Mouse (Mus musculus): ENCODE measurements at regions not wholly inside any gene's neighbourhood (a gene's known extent, or its start where the extent isn't known, plus 50 kb on each side); places are given as distances from the start of the nearest gene placed in this dataset.

- peak; percentile 17 for DNase-seq (ENCODE audit: low spot score)
- Histone ChIP-seq H3K4me3 (no peak overlapping the region), H3K27me3 (ENCODE audit: low read depth, poor library complexity, severe bottlenecking) (no peaks in the 10 kb centered on the region), H3K9me3 (replicated peaks) (no peaks in the 10 kb centered on the region), H3K36me3 (no peaks in the 10 kb centered on the region), H3K4me1 (peaks cover 9% of the 10 kb centered on the region), H3K27ac (replicated peaks) (peak overlapping the region; percentile 63)
- 11% methylated on average over 7 of the region's 7 CpGs for WGBS
Measured at GRCm38 (mm10) chr13:70019999-70020838, 218.0 kb downstream of the Med10 start.

GRCm38 (mm10) chr13:70033249-70033648, 231.1 kb downstream of the Med10 start:
- Histone ChIP-seq H3K27ac (replicated peaks) (no peak overlapping the region), H3K27me3 (ENCODE audit: low read depth, poor library complexity, severe bottlenecking) (no peaks in the 10 kb centered on the region)
- 82% methylated on average over 6 of the region's 6 CpGs for WGBS

GRCm38 (mm10) chr13:70033763-70034162, 231.6 kb downstream of the Med10 start:
- Histone ChIP-seq H3K4me3 (no peak overlapping the region), H3K4me1 (peaks cover 10% of the 10 kb centered on the region; the same call in 1 of the 2 replicates), H3K36me3 (no peaks in the 10 kb centered on the region), H3K27ac (replicated peaks) (no peak overlapping the region), H3K9me3 (replicated peaks) (no peaks in the 10 kb centered on the region), H3K27me3 (ENCODE audit: low read depth, poor library complexity, severe bottlenecking) (no peaks in the 10 kb centered on the region)
- WGBS = 72% methylated on average over 4 of the region's 4 CpGs
- DNase-seq (ENCODE audit: low spot score) = no peak

More at GRCm38 (mm10) chr13:70033249-70033648, 231.1 kb downstream of the Med10 start:
- Histone ChIP-seq H3K4me3 (no peak overlapping the region), H3K9me3 (replicated peaks) (no peaks in the 10 kb centered on the region), H3K4me1 (peaks cover 10% of the 10 kb centered on the region; the same call in 1 of the 2 replicates), H3K36me3 (no peaks in the 10 kb centered on the region)
- DNase-seq (ENCODE audit: low spot score) = no peak

GRCm38 (mm10) chr13:70037985-70038667, 235.9 kb downstream of the Med10 start:
- no peak for DNase-seq (ENCODE audit: low spot score)
- Histone ChIP-seq H3K36me3 (no peaks in the 10 kb centered on the region), H3K27ac (replicated peaks) (no peak overlapping the region), H3K27me3 (ENCODE audit: low read depth, poor library complexity, severe bottlenecking) (no peaks in the 10 kb centered on the region), H3K4me3 (no peak overlapping the region), H3K4me1 (peaks cover 8% of the 10 kb centered on the region; the same call in 1 of the 2 replicates), H3K9me3 (replicated peaks) (no peaks in the 10 kb centered on the region)
- WGBS = 89% methylated on average over 11 of the region's 11 CpGs

GRCm38 (mm10) chr13:70057920-70058319, 255.7 kb downstream of the Med10 start:
- Histone ChIP-seq H3K27ac (replicated peaks) (peak overlapping the region; percentile 23; the same call in 1 of the 2 replicates), H3K9me3 (replicated peaks) (no peaks in the 10 kb centered on the region), H3K4me3 (no peak overlapping the region), H3K36me3 (no peaks in the 10 kb centered on the region), H3K27me3 (ENCODE audit: low read depth, poor library complexity, severe bottlenecking) (no peaks in the 10 kb centered on the region), H3K4me1 (peaks cover 6% of the 10 kb centered on the region)
- WGBS = 72% methylated on average over 9 of the region's 9 CpGs
- DNase-seq (ENCODE audit: low spot score) = no peak

- Histone ChIP-seq H3K27ac (replicated peaks) (no peak overlapping the region), H3K4me1 (peaks cover 6% of the 10 kb centered on the region), H3K36me3 (no peaks in the 10 kb centered on the region), H3K9me3 (replicated peaks) (no peaks in the 10 kb centered on the region), H3K27me3 (ENCODE audit: low read depth, poor library complexity, severe bottlenecking) (no peaks in the 10 kb centered on the region), H3K4me3 (no peak overlapping the region)
- no peak for DNase-seq (ENCODE audit: low spot score)
- WGBS = 78% methylated on average over 13 of the region's 13 CpGs
Measured at GRCm38 (mm10) chr13:70061363-70061945, 259.3 kb downstream of the Med10 start.

- Histone ChIP-seq H3K4me1 (no peaks in the 10 kb centered on the region), H3K27ac (replicated peaks) (no peak overlapping the region), H3K36me3 (no peaks in the 10 kb centered on the region), H3K9me3 (replicated peaks) (no peaks in the 10 kb centered on the region), H3K27me3 (ENCODE audit: low read depth, poor library complexity, severe bottlenecking) (no peaks in the 10 kb centered on the region), H3K4me3 (no peak overlapping the region)
- 89% methylated on average over 6 of the region's 6 CpGs for WGBS
- no peak for DNase-seq (ENCODE audit: low spot score)
Measured at GRCm38 (mm10) chr13:70073655-70074054, 271.5 kb downstream of the Med10 start.

GRCm38 (mm10) chr13:70075353-70075752, 273.2 kb downstream of the Med10 start:
- WGBS = 80% methylated on average over 4 of the region's 4 CpGs
- Histone ChIP-seq H3K4me1 (no peaks in the 10 kb centered on the region), H3K4me3 (no peak overlapping the region)

GRCm38 (mm10) chr13:70081108-70081507, 278.9 kb downstream of the Med10 start:
- 88% methylated on average over 4 of the region's 4 CpGs for WGBS
- no peak for DNase-seq (ENCODE audit: low spot score)
- Histone ChIP-seq H3K4me3 (no peak overlapping the region), H3K4me1 (no peaks in the 10 kb centered on the region), H3K27me3 (ENCODE audit: low read depth, poor library complexity, severe bottlenecking) (no peaks in the 10 kb centered on the region), H3K27ac (replicated peaks) (no peak overlapping the region), H3K9me3 (replicated peaks) (no peaks in the 10 kb centered on the region), H3K36me3 (no peaks in the 10 kb centered on the region)

More at GRCm38 (mm10) chr13:70075353-70075752, 273.2 kb downstream of the Med10 start:
- H3K27me3 ChIP-seq (ENCODE audit: low read depth, poor library complexity, severe bottlenecking) = no peaks in the 10 kb centered on the region
- no peak for DNase-seq (ENCODE audit: low spot score)
- H3K27ac ChIP-seq (replicated peaks) = no peak overlapping the region
- H3K9me3 ChIP-seq (replicated peaks) = no peaks in the 10 kb centered on the region
- no peaks in the 10 kb centered on the region for H3K36me3 ChIP-seq

GRCm38 (mm10) chr13:70092886-70093285, 290.7 kb downstream of the Med10 start:
- no peak for DNase-seq (ENCODE audit: low spot score)
- Histone ChIP-seq H3K27me3 (ENCODE audit: low read depth, poor library complexity, severe bottlenecking) (no peaks in the 10 kb centered on the region), H3K36me3 (no peaks in the 10 kb centered on the region), H3K27ac (replicated peaks) (no peak overlapping the region), H3K4me1 (peaks cover 18% of the 10 kb centered on the region), H3K9me3 (replicated peaks) (no peaks in the 10 kb centered on the region), H3K4me3 (no peak overlapping the region)
- 84% methylated on average over 4 of the region's 4 CpGs for WGBS

GRCm38 (mm10) chr13:70093970-70094369, 291.8 kb downstream of the Med10 start:
- Histone ChIP-seq H3K4me3 (no peak overlapping the region), H3K9me3 (replicated peaks) (no peaks in the 10 kb centered on the region), H3K27ac (replicated peaks) (no peak overlapping the region), H3K36me3 (no peaks in the 10 kb centered on the region), H3K27me3 (ENCODE audit: low read depth, poor library complexity, severe bottlenecking) (no peaks in the 10 kb centered on the region), H3K4me1 (peaks cover 18% of the 10 kb centered on the region)
- 57% methylated on average over 2 of the region's 2 CpGs for WGBS
- DNase-seq (ENCODE audit: low spot score) = no peak

- H3K9me3 ChIP-seq (replicated peaks) = no peaks in the 10 kb centered on the region
- H3K27ac ChIP-seq (replicated peaks) = no peak overlapping the region
- no peak overlapping the region for H3K4me3 ChIP-seq
- peaks cover 18% of the 10 kb centered on the region for H3K4me1 ChIP-seq
- WGBS = 64% methylated on average over 7 of the region's 7 CpGs
- no peaks in the 10 kb centered on the region for H3K27me3 ChIP-seq (ENCODE audit: low read depth, poor library complexity, severe bottlenecking)
- no peaks in the 10 kb centered on the region for H3K36me3 ChIP-seq
- DNase-seq (ENCODE audit: low spot score) = peak; percentile 33
Measured at GRCm38 (mm10) chr13:70096430-70097301, 294.5 kb downstream of the Med10 start.
